Mouse (Mus musculus) intestine, embryonic 16.5 days (tissue): ENCODE results near the gene Gdpgp1. TPM values are rescaled to one million over a fixed set of nuclear protein-coding genes. Genes with fewer than 3 reads are reported as not detected.

ENCODE experiments used
- ATAC-seq: fragments of 200-750 bp; cut with Nextera tagmentation; 2 replicates; pipeline ENCODE4 v1.8.0; 2017; ENCODE audit warnings: moderate TSS enrichment, moderate library complexity
- H3K27ac ChIP-seq: fragments of 300-500 bp; sonication (generic); 2 replicates; pipeline ENCODE4 v1.5.1; 2014; ENCODE audit warnings: mild to moderate bottlenecking, low read length
- H3K27me3 ChIP-seq: fragments of 300-500 bp; sonication (generic); replicated peaks from 2 replicates; pipeline ENCODE4 v1.6.1; 2014; ENCODE audit warnings: low read length, control low read depth, mixed read lengths; ENCODE audit not compliant: control insufficient read depth, insufficient read depth
- H3K36me3 ChIP-seq: fragments of 300-500 bp; sonication (generic); 2 replicates; pipeline ENCODE4 v1.6.1; 2014; ENCODE audit warnings: low read length, control low read depth; ENCODE audit not compliant: control insufficient read depth, insufficient read depth
- H3K4me1 ChIP-seq: fragments of 300-500 bp; sonication (generic); 2 replicates; pipeline ENCODE4 v1.6.1; 2014; ENCODE audit warnings: low read length, control low read depth, mixed read lengths; ENCODE audit not compliant: control insufficient read depth, insufficient read depth
- H3K4me2 ChIP-seq: fragments of 300-500 bp; sonication (generic); 2 replicates; pipeline ENCODE4 v1.6.1; 2014; ENCODE audit warnings: low read depth, low read length, control low read depth
- H3K4me3 ChIP-seq: fragments of 300-500 bp; sonication (generic); 2 replicates; pipeline ENCODE4 v1.5.1; 2014; ENCODE audit warnings: mild to moderate bottlenecking, low read length
- H3K9ac ChIP-seq: fragments of 300-500 bp; sonication (generic); 2 replicates; pipeline ENCODE4 v1.6.1; 2014; ENCODE audit warnings: low read depth, low read length
- H3K9me3 ChIP-seq: fragments of 300-500 bp; sonication (generic); 2 replicates; pipeline ENCODE4 v1.6.1; 2016; ENCODE audit warnings: low read length, control low read depth; ENCODE audit not compliant: control insufficient read depth
- WGBS: fragments of 180-500 bp; shearing (Covaris S2); extraction: QIAGEN DNeasy Blood & Tissue Kit; methylation state at CpG from one replicate; pipeline ENCODE4 v1.1.7; 2014; 5-methylcytosine and 5-hydroxymethylcytosine counted together
- polyA plus RNA-seq: library from polyadenylated mRNA; unstranded; fragments of >200 nt; fragmentation: Nextera tagmentation; extraction: Ambion mirVana; gene quantifications from 2 replicates; pipeline ENCODE4 v1.2.1, GENCODE M21; 2015

The Gdpgp1 gene
- 7.6 and 8.1 TPM in 2 replicates for polyA plus RNA-seq

DNA sequence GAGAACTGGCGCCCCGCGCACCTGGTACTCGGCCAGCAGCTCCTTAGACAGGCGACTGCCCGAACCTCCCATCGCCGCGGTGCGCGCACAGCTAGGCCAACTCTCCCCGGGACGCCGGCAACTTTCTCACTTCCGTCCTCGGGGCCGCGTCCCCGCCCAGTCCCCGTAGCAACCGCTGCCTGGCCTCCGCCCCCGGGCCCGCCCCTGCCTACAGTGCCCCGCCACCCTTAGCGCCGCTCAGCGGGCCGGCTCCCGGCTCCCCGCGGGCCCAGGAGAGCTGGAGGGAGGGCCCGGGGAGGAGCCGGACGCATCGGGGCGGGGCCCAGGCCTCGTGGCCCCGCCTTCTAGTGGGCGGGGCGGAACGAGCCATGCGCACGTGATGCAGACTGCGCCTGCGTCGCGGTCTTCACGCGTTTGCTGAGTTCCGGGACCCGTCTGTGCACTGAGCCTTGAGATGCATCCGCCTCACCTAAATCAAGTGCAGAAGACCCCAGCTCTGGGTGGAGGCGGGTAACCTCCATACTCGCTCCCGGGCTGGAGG is at the start of gene Gdpgp1, which contains the start of gene Cib1:
Gene Gdpgp1, plus strand, starts transcription at position 377 of the 541 bp plus-strand sequence.
Gene Cib1, minus strand, starts transcription at position 325 of the 541 bp plus-strand sequence.
- peak within 1 kb of the TSS; percentile 93 for H3K27ac ChIP-seq
- under 1% methylated on average over 56 of the region's 56 CpGs for WGBS
- ATAC-seq = peak; percentile 99

DNA sequence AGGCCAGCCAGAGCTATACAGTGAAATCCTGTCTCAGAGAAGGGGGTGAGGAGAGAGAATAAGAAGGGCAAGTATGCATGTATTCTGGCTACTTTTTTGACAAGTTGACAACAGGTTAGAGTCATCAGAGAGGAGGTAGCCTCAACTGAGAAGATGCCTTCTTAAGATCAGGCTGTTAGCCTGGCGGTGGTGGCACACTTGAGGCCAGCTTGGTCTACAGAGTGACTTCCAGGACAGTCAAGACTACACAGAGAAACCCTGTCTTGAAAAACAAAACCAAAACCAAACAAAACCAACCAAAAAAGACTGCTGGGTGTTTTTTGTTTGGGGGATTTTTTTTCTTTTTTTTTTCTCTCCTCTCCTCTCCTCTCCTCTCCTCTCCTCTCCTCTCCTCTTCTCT is 49.2 kb upstream of the Gdpgp1 start:
- 91% methylated on average over 1 of the region's 1 CpGs for WGBS

More for the DNA sequence above, at the start of gene Gdpgp1, which contains the start of gene Cib1:
- H3K9ac ChIP-seq = peak within 1 kb of the TSS; percentile 78
- H3K4me3 ChIP-seq = peak within 1 kb of the TSS; percentile 78
- H3K4me2 ChIP-seq = peak within 1 kb of the TSS; percentile 61
- no peaks in the 10 kb centered on the region for H3K9me3 ChIP-seq
- H3K27me3 ChIP-seq = no peaks in the 10 kb centered on the region
- 0 out of 2 replicates have a peak, but pooled peaks cover 4% of the 10 kb centered on the region for H3K36me3 ChIP-seq
- H3K4me1 ChIP-seq = peaks cover 7% of the 10 kb centered on the region

DNA sequence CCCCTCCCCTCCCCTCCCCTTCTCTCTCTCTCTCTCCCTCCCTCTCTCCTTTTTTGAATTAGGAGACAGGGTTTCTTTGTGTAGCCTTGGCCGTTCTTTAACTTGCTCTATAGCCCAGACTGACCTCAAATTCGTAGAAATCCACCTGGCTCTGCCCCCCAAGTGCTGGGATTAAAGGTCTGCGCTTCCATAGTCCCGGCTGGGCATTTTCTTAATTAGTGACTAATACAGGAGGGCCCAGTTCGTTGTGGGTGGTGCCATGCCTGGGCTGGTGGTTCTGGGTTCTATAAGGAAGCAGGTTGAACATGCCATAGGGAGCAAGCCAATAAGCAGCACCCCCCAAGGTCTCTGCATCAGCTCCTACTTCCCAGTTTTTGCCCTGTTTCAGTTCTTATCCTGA is 48.7 kb upstream of the Gdpgp1 start:
- Histone ChIP-seq H3K4me3 (no peak overlapping the region), H3K4me1 (peaks cover 32% of the 10 kb centered on the region; the same call in 1 of the 2 replicates), H3K9ac (no peak overlapping the region), H3K36me3 (no peaks in the 10 kb centered on the region), H3K27me3 (no peaks in the 10 kb centered on the region), H3K27ac (no peak overlapping the region), H3K4me2 (no peak overlapping the region), H3K9me3 (no peaks in the 10 kb centered on the region)
- 72% methylated on average over 4 of the region's 5 CpGs for WGBS
- no peak for ATAC-seq

More for the DNA sequence above, 49.2 kb upstream of the Gdpgp1 start:
- Histone ChIP-seq H3K4me1 (peaks cover 28% of the 10 kb centered on the region; the same call in 1 of the 2 replicates), H3K27me3 (no peaks in the 10 kb centered on the region), H3K9me3 (no peaks in the 10 kb centered on the region), H3K27ac (no peak overlapping the region), H3K36me3 (no peaks in the 10 kb centered on the region), H3K4me3 (no peak overlapping the region), H3K9ac (no peak overlapping the region), H3K4me2 (no peak overlapping the region)
- ATAC-seq = no peak

DNA sequence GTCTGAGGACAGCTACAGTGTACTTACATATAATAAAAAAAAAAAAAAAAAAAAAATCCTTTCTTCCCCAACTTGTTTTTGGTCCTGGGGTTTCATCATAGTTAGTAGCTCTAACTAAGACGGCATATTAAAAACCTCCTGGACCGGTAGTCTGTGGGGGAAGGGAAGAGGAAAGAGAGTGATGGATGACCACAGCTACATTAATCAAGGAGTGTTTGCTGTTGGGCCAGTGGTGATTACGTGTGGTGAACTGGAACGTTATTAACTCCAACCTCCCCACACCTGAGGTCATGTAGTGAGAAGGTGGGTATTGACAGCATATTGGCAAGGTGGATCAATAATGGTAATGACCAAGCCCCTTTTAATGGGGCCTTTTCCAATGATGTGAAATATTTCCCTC is 48.1 kb upstream of the Gdpgp1 start:
- 47% methylated on average over 4 of the region's 4 CpGs for WGBS
- Histone ChIP-seq H3K9me3 (no peaks in the 10 kb centered on the region), H3K27ac (peak overlapping the region; percentile 75; the same call in 1 of the 2 replicates), H3K36me3 (no peaks in the 10 kb centered on the region), H3K4me1 (peaks cover 37% of the 10 kb centered on the region; the same call in 1 of the 2 replicates), H3K27me3 (no peaks in the 10 kb centered on the region), H3K4me2 (no peak overlapping the region), H3K9ac (no peak overlapping the region), H3K4me3 (no peak overlapping the region)
- ATAC-seq = no peak

DNA sequence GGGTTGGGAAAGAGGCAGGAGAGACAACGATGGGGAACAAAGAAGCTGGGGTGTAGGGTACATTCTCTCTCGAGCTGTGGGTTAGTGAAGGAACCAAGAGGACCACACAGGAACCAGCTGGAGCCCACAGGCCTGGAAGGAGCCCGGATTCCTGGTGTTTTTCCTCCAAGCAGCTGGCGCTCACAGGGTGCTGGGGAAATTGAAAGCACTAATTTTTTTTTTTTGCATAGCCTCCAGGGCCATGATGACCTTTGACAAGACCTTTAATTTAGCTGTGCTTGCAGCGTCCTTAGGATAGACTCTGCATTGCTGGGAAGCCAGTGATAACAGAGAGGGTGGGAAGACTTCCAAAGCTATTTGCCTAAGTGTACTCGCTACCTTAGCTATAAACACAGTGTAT is 47.7 kb upstream of the Gdpgp1 start:
- 43% methylated on average over 6 of the region's 6 CpGs for WGBS
- no peak overlapping the region for H3K9ac ChIP-seq
- H3K27me3 ChIP-seq = no peaks in the 10 kb centered on the region
- peak overlapping the region; percentile 75 for H3K27ac ChIP-seq
- peaks cover 39% of the 10 kb centered on the region; the same call in 1 of the 2 replicates for H3K4me1 ChIP-seq
- H3K4me2 ChIP-seq = no peak overlapping the region
- no peaks in the 10 kb centered on the region for H3K36me3 ChIP-seq
- no peak overlapping the region for H3K4me3 ChIP-seq
- H3K9me3 ChIP-seq = no peaks in the 10 kb centered on the region
- ATAC-seq = no peak

DNA sequence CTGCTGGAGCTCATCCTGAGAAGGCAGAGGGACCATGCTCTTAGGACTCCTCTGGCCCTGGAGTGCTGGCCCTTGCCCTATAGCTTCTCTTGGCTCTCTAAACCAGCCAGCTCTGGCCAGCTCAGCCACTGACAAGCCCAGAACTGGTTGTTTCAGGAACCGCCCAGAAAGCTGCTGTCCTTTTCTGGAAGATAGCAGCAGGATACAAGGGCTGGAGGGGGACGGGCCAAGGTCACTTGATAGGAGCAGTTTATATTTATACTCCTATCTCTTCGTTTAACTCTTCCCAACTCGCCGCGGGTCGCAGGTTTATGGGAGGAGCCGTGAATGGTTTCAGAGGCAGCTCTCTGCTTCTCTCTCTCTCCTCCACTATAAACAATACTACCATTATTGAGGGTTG is 46.6 kb upstream of the Gdpgp1 start:
- H3K4me3 ChIP-seq = peak overlapping the region; percentile 70
- peak overlapping the region; percentile 75 for H3K27ac ChIP-seq
- H3K9me3 ChIP-seq = no peaks in the 10 kb centered on the region
- WGBS = 14% methylated on average over 8 of the region's 8 CpGs
- peak; percentile 48 for ATAC-seq
- peak overlapping the region; percentile 80 for H3K4me2 ChIP-seq
- peaks cover 38% of the 10 kb centered on the region for H3K4me1 ChIP-seq
- peak overlapping the region; percentile 77 for H3K9ac ChIP-seq
- no peaks in the 10 kb centered on the region for H3K36me3 ChIP-seq
- H3K27me3 ChIP-seq = no peaks in the 10 kb centered on the region

DNA sequence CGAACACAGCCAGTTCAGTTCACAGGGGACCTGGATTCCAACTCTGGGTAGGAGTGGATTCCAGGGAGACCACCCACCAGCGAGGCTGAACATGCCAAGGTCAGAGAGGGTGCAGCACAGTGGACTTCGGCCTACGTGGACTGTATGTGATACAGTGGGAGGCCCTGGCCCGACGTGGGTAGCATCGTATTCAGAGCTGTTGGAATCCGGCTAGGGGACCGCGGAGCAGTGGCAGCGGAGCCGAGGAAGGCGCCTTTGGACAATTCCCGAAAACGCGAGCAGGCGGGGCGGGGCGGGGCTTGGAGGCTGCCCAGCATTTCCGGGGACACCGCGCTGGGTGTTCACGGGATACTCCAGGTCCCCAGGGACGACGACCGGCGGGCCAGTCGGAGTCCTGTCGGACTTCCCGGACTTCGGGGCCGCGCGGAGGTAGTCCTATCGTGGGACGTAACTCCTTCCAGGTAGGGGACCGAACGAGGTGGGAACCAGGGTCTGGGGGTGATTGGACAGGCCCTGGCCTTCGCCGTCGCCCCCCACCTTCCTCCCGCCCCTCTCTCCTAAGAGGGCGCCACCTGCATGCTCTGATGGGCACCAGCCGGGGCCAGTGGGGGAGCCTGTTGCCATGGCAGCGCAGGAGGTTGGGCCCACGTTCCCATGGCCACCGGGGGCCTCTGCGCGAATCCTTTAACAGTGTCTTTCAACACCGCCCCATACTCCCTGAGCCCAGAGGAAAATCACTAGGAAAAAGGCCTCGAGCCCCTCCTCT is 46.0 kb upstream of the Gdpgp1 start, which contains the start of gene Sema4b:
Gene Sema4b, plus strand, starts transcription at position 311 of the 766 bp plus-strand sequence.
- peak; percentile 86 for ATAC-seq
- Histone ChIP-seq H3K36me3 (no peaks in the 10 kb centered on the region), H3K4me1 (peaks cover 45% of the 10 kb centered on the region), H3K4me3 (peak within 1 kb of the TSS; percentile 70), H3K9me3 (no peaks in the 10 kb centered on the region), H3K27ac (peak within 1 kb of the TSS; percentile 75), H3K9ac (peak within 1 kb of the TSS; percentile 77), H3K4me2 (peak within 1 kb of the TSS; percentile 80), H3K27me3 (no peaks in the 10 kb centered on the region)
- WGBS = under 1% methylated on average over 51 of the region's 51 CpGs

DNA sequence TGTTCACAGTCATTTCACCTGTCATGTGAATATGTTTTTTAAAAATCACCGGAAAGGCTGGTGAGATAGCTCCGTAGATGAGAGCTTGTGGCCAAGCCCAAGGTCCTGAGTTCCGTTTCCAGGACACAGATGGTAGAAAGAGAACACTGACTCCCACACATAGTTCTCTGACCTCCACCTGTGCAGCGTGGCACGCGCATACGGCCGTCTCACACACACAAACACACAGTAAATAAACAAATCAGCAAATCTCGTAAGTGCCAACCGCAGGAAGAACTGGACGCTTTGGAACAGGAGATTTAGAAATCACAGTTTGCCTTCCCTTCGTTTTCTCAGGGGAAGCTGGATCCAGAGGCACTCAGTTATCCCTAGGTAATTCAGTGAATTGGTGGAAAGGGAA is 45.2 kb upstream of the Gdpgp1 start:
- ATAC-seq = no peak
- WGBS = 72% methylated on average over 12 of the region's 12 CpGs
- Histone ChIP-seq H3K4me1 (peaks cover 53% of the 10 kb centered on the region), H3K4me3 (peak overlapping the region; percentile 70), H3K9ac (peak overlapping the region; percentile 77), H3K4me2 (peak overlapping the region; percentile 80), H3K27ac (peak overlapping the region; percentile 75), H3K36me3 (no peaks in the 10 kb centered on the region), H3K27me3 (no peaks in the 10 kb centered on the region), H3K9me3 (no peaks in the 10 kb centered on the region)

DNA sequence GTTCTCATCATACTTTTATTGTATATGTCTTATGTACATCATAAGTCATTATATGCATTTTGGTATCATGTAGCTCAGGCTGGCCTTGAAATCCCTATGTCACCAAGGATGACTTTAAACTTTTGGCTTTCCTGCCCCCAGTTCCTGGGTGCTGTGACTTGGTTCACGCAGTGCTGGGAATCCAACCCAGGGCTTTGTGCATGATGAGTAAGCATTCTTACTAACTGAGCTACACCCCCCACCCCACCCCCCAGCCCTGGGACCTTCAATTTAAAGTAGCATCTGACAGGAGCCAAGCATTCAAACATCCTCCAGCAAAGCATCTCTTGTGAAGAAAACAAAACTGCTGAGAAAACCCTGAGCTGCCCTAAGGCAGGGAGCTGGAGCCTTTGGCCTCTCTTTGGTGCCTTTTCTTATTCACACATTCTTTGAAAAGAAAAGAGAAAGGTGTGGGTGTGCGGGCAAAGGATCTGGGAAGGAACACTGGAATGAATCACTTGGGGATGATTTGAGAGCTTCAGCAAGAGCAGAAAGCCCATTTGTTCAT is 44.0 kb upstream of the Gdpgp1 start:
- H3K4me2 ChIP-seq = no peak overlapping the region
- no peak for ATAC-seq
- H3K27me3 ChIP-seq = no peaks in the 10 kb centered on the region
- no peak overlapping the region for H3K9ac ChIP-seq
- 83% methylated on average over 2 of the region's 2 CpGs for WGBS
- no peaks in the 10 kb centered on the region for H3K36me3 ChIP-seq
- peak overlapping the region; percentile 25; the same call in 1 of the 2 replicates for H3K27ac ChIP-seq
- H3K4me1 ChIP-seq = peaks cover 58% of the 10 kb centered on the region
- H3K4me3 ChIP-seq = no peak overlapping the region
- H3K9me3 ChIP-seq = no peaks in the 10 kb centered on the region
